Mouse (Mus musculus) midbrain, postnatal 0 days (tissue): ENCODE data around the gene Ak6. TPM values are rescaled to one million over a fixed set of nuclear protein-coding genes. Genes with fewer than 3 reads are reported as not detected.
A peak's percentile ranks its signal among the peaks of the same experiment; 100 is the strongest.

Experiments used
- ATAC-seq: fragments of 200-750 bp; cut with Nextera tagmentation; 2 replicates; pipeline ENCODE4 v1.8.0; 2017; ENCODE audit warnings: moderate number of reproducible peaks, mild to moderate bottlenecking, moderate TSS enrichment, moderate library complexity; ENCODE audit not compliant: low FRiP score
- DNase-seq: peaks from one replicate; pipeline ENCODE4 v3.0.0-alpha.2; 2015; ENCODE audit warnings: low spot score
- H3K27ac ChIP-seq: fragments of 300-500 bp; sonication (generic); 2 replicates; pipeline ENCODE4 v1.5.1; 2014; ENCODE audit warnings: low read depth, mild to moderate bottlenecking, low read length, mixed read lengths
- H3K27me3 ChIP-seq: fragments of 300-500 bp; sonication (generic); 2 replicates; pipeline ENCODE4 v1.6.1; 2014; ENCODE audit warnings: low read length, control low read depth, mixed read lengths; ENCODE audit not compliant: insufficient read depth
- H3K36me3 ChIP-seq: fragments of 300-500 bp; sonication (generic); 2 replicates; pipeline ENCODE4 v1.6.1; 2014; ENCODE audit warnings: low read length, control low read depth, mixed read lengths; ENCODE audit not compliant: insufficient read depth
- H3K4me1 ChIP-seq: fragments of 300-500 bp; sonication (generic); 2 replicates; pipeline ENCODE4 v1.6.1; 2014; ENCODE audit warnings: mild to moderate bottlenecking, control low read depth, antibody characterized with exemption, low read length, mixed read lengths; ENCODE audit not compliant: insufficient read depth
- H3K4me2 ChIP-seq: fragments of 300-500 bp; sonication (generic); 2 replicates; pipeline ENCODE4 v1.6.1; 2014; ENCODE audit warnings: low read depth, mild to moderate bottlenecking, low read length, mixed read lengths; ENCODE audit not compliant: poor library complexity, severe bottlenecking
- H3K4me3 ChIP-seq: fragments of 300-500 bp; sonication (generic); 2 replicates; pipeline ENCODE4 v1.5.1; 2014; ENCODE audit warnings: low read depth, mild to moderate bottlenecking, low read length, moderate library complexity
- H3K9ac ChIP-seq: fragments of 300-500 bp; sonication (generic); replicated peaks from 2 replicates; pipeline ENCODE4 v1.6.1; 2014; ENCODE audit warnings: mild to moderate bottlenecking, low read length, moderate library complexity, mixed read lengths; ENCODE audit not compliant: poor library complexity, severe bottlenecking
- H3K9me3 ChIP-seq: fragments of 300-500 bp; sonication (generic); 2 replicates; pipeline ENCODE4 v1.6.1; 2016; ENCODE audit warnings: low read length, control low read depth
- CTCF ChIP-seq: IDR thresholded peaks from 2 replicates; pipeline ENCODE4 v1.5.1; 2016; ENCODE audit warnings: antibody characterized with exemption, mild to moderate bottlenecking
- WGBS: fragments of 180-500 bp; shearing (Covaris S2); extraction: QIAGEN DNeasy Blood & Tissue Kit; methylation state at CpG from one replicate; pipeline ENCODE4 v1.1.7; 2014; 5-methylcytosine and 5-hydroxymethylcytosine counted together
- polyA plus RNA-seq: library from polyadenylated mRNA; unstranded; fragments of >200 nt; fragmentation: Nextera tagmentation; extraction: Ambion mirVana; gene quantifications from 2 replicates; pipeline ENCODE4 v1.2.1, GENCODE M21; 2015
- total RNA-seq: library from RNA; depleted of rRNA; stranded (reverse); fragments of >200 nt; gene quantifications from 2 replicates; pipeline ENCODE4 v1.2.3, GENCODE M21; 2014

Gene Ak6
- total and polyA plus RNA-seq, 2 experiments from 2014 or later: 141 to 317 TPM

- no peaks in the 10 kb centered on the region for H3K27me3 ChIP-seq
- no peak for TF ChIP-seq CTCF
- no peak overlapping the region for H3K4me3 ChIP-seq
- no peaks in the 10 kb centered on the region for H3K4me1 ChIP-seq
- H3K4me2 ChIP-seq: no peak overlapping the region
- 91% methylated on average over 15 of the region's 15 CpGs for WGBS
- no peaks in the 10 kb centered on the region for H3K36me3 ChIP-seq
- H3K9me3 ChIP-seq: no peaks in the 10 kb centered on the region
- no peak overlapping the region for H3K9ac ChIP-seq
- no peak overlapping the region for H3K27ac ChIP-seq
- DNase-seq (no peak), ATAC-seq (no peak)
Measured at GRCm38 (mm10) chr13:100675936-100676635, 25.3 kb downstream of the Ak6 start.

DNA sequence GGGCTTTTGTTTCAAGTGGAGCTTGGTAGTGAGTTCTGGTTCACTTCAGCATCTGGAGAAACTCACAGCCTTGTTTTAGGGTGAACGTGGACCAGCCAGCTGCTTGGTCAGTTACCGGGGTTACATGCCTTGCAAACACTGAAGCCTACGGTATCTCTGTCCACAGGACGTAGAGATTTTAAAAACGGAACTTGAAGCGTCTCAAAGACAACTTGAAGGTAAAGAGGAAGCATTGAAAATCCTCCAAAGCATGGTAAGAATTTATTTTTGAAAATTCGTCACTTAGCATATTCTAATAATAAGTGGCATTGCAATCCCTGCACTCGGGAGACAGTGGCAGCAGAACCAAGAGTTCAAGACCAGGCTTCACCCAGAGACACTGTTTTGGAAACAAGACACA, 30.8 kb downstream of the Ak6 start:
- no peak for TF ChIP-seq CTCF
- 89% methylated on average over 8 of the region's 8 CpGs for WGBS
- no peak for DNase-seq
- Histone ChIP-seq H3K4me1 (no peaks in the 10 kb centered on the region), H3K4me2 (no peak overlapping the region), H3K9me3 (no peaks in the 10 kb centered on the region), H3K27ac (no peak overlapping the region), H3K4me3 (no peak overlapping the region), H3K27me3 (no peaks in the 10 kb centered on the region), H3K36me3 (no peaks in the 10 kb centered on the region), H3K9ac (no peak overlapping the region)
- ATAC-seq: no peak

GRCm38 (mm10) chr13:100682837-100683236, 32.1 kb downstream of the Ak6 start:
- WGBS: 91% methylated on average over 2 of the region's 2 CpGs
- no peak for TF ChIP-seq CTCF
- DNase-seq: no peak
- no peaks in the 10 kb centered on the region for H3K36me3 ChIP-seq
- H3K27ac ChIP-seq: no peak overlapping the region
- no peak overlapping the region for H3K4me2 ChIP-seq
- H3K4me3 ChIP-seq: no peak overlapping the region
- no peaks in the 10 kb centered on the region for H3K4me1 ChIP-seq
- no peak for ATAC-seq
- no peak overlapping the region for H3K9ac ChIP-seq
- no peaks in the 10 kb centered on the region for H3K27me3 ChIP-seq
- H3K9me3 ChIP-seq: no peaks in the 10 kb centered on the region

GRCm38 (mm10) chr13:100684355-100684754, 33.6 kb downstream of the Ak6 start:
- Histone ChIP-seq H3K36me3 (no peaks in the 10 kb centered on the region), H3K4me3 (no peak overlapping the region), H3K27me3 (no peaks in the 10 kb centered on the region), H3K4me1 (no peaks in the 10 kb centered on the region), H3K9ac (no peak overlapping the region), H3K9me3 (no peaks in the 10 kb centered on the region), H3K4me2 (no peak overlapping the region), H3K27ac (no peak overlapping the region)
- TF ChIP-seq CTCF: peak; percentile 30; the same call in 1 of the 2 replicates
- whole genome bisulfite sequencing: 73% methylated on average over 2 of the region's 2 CpGs
- ATAC-seq: no peak
- no peak for DNase-seq

DNA sequence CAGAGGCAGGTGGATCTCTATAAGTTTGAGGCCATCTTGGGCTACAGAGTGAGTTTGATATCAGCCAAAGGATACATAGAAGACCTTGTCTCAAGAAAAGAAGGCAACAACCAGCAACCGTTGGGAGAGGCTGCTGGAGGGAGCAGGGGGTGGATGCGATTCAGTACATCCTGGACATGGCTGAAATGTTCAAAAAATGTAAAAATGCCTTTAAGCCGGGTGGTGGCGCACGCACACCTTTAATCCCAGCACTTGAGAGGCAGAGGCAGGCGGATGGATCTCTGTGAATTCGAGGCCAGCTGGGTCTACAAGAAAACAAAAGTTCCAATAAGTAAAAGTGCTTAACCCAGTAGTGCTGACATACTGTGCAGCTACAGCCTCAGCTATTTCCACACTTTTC, 36.7 kb downstream of the Ak6 start:
- Histone ChIP-seq H3K27me3 (no peaks in the 10 kb centered on the region), H3K9me3 (no peaks in the 10 kb centered on the region), H3K36me3 (no peaks in the 10 kb centered on the region; the same call in 1 of the 2 replicates), H3K9ac (no peak overlapping the region), H3K4me3 (no peak overlapping the region), H3K4me1 (no peaks in the 10 kb centered on the region), H3K4me2 (no peak overlapping the region), H3K27ac (no peak overlapping the region)
- TF ChIP-seq CTCF: no peak
- WGBS: 59% methylated on average over 7 of the region's 7 CpGs
- no peak for DNase-seq
- ATAC-seq: no peak

- 96% methylated on average over 3 of the region's 3 CpGs for WGBS
- H3K9ac ChIP-seq: no peak overlapping the region
- H3K27ac ChIP-seq: no peak overlapping the region
- no peak overlapping the region for H3K4me3 ChIP-seq
- H3K4me1 ChIP-seq: no peaks in the 10 kb centered on the region
- no peak overlapping the region for H3K4me2 ChIP-seq
- H3K36me3 ChIP-seq: peaks cover 32% of the 10 kb centered on the region
- ATAC-seq (no peak), DNase-seq (no peak)
- no peak for TF ChIP-seq CTCF
- no peaks in the 10 kb centered on the region for H3K27me3 ChIP-seq
- H3K9me3 ChIP-seq: no peaks in the 10 kb centered on the region
Measured at GRCm38 (mm10) chr13:100697541-100697940, 46.8 kb downstream of the Ak6 start.
